Mouse (Mus musculus) layer of hippocampus, adult 8-10 months (tissue): ENCODE measurements around the gene Defb22. TPM values are rescaled to one million over a fixed set of nuclear protein-coding genes. Genes with fewer than 3 reads are reported as not detected.
A peak's percentile ranks its signal among the peaks of the same experiment; 100 is the strongest.

Experiments used
- DNase-seq, 2 experiments: peaks; one replicate each; pipeline ENCODE4 v3.0.0; 2022; ENCODE audit warnings: low spot score in 2 of 2
- total RNA-seq, 4 experiments: library from RNA; stranded (reverse); gene quantifications; 2 replicates each; pipeline ENCODE4 v1.2.4; 2022

The Defb22 gene
- total RNA-seq, 4 experiments from 2014 or later = not detected

- no peak for DNase-seq
Measured at GRCm38 (mm10) chr2:152439833-152440232, 50.1 kb downstream of the Defb22 start.

- no peak for DNase-seq
Measured at GRCm38 (mm10) chr2:152438963-152439362, 51.0 kb downstream of the Defb22 start.

GRCm38 (mm10) chr2:152436983-152437860, 52.7 kb downstream of the Defb22 start:
- peak; percentile 61 to 82 for DNase-seq

- no peak for DNase-seq
Measured at GRCm38 (mm10) chr2:152436405-152436901, 53.5 kb downstream of the Defb22 start.

Other genes starting within 250 kb of the Defb22 start
- gene Tbc1d20, start 196.3 kb downstream of the Defb22 start, total RNA-seq = 10 to 100 TPM; 48.3 to 55.9 (median 50.5) TPM
- gene Rbck1, start 157.5 kb downstream of the Defb22 start, total RNA-seq = 100 to 1,000 TPM; 108 to 121 (median 111) TPM
- gene Trib3, start 146.1 kb downstream of the Defb22 start, total RNA-seq = 1 to 10 TPM; 1.2 to 2.4 (median 1.4) TPM
- gene Nrsn2, start 113.5 kb downstream of the Defb22 start, total RNA-seq = 100 to 1,000 TPM in 2 of 4 experiments, 10 to 100 TPM in 2; 90.3 to 104 (median 96.4) TPM
- gene Sox12, start 92.1 kb downstream of the Defb22 start, total RNA-seq = 10 to 100 TPM; 13.7 to 17.3 (median 16.5) TPM
- gene Zcchc3, start 75.1 kb downstream of the Defb22 start, total RNA-seq = 10 to 100 TPM in 2 of 4 experiments, 1 to 10 TPM in 2; 9.1 to 10.4 (median 9.9) TPM
- gene 6820408C15Rik, start 74.6 kb downstream of the Defb22 start, total RNA-seq = 1 to 10 TPM; 2.5 to 3.9 (median 3.0) TPM
- gene Defb23, start 25.5 kb downstream of the Defb22 start, total RNA-seq = not detected
- gene Defb20, start 13.1 kb downstream of the Defb22 start, total RNA-seq = under 1 TPM in 1 of 4 experiments, not detected in 3; 0.73 TPM
- gene Defb26, start 21.6 kb upstream of the Defb22 start, total RNA-seq = not detected
- not detected for gene Defb28, start 28.1 kb upstream of the Defb22 start, total RNA-seq
- not detected for gene Defb29, start 50.0 kb upstream of the Defb22 start, total RNA-seq
- not detected for gene Gm17416, start 79.2 kb upstream of the Defb22 start, total RNA-seq
- not detected for gene Defb21, start 82.6 kb upstream of the Defb22 start, total RNA-seq
- gene Defb19, start 90.2 kb upstream of the Defb22 start, total RNA-seq = not detected
- not detected for gene Defb45, start 109.3 kb upstream of the Defb22 start, total RNA-seq
- not detected for gene Defb36, start 114.2 kb upstream of the Defb22 start, total RNA-seq
- not detected for gene Defb25, start 132.9 kb upstream of the Defb22 start, total RNA-seq
- gene Rem1, start 136.8 kb upstream of the Defb22 start, total RNA-seq = 1 to 10 TPM in 1 of 4 experiments, under 1 TPM in 3; 0.61 to 1.1 (median 0.72) TPM
- gene H13, start 179.3 kb upstream of the Defb22 start, total RNA-seq = 10 to 100 TPM; 69.8 to 81.5 (median 78.5) TPM
- gene Mcts2, start 196.9 kb upstream of the Defb22 start, total RNA-seq = 10 to 100 TPM; 17.7 to 21.8 (median 19.0) TPM
- gene Id1, start 246.1 kb upstream of the Defb22 start, total RNA-seq = 10 to 100 TPM; 18.1 to 24.9 (median 22.5) TPM